Mouse (Mus musculus) hindbrain, embryonic 11.5 days (tissue): ENCODE data around the gene Myh3. TPM values are rescaled to one million over a fixed set of nuclear protein-coding genes. Genes with fewer than 3 reads are reported as not detected.

ENCODE experiments used
- ATAC-seq: fragments of 200-750 bp; cut with Nextera tagmentation; 2 replicates; pipeline ENCODE4 v1.8.0; 2017; ENCODE audit warnings: mild to moderate bottlenecking, moderate TSS enrichment, moderate library complexity; ENCODE audit not compliant: low FRiP score
- DNase-seq: peaks from one replicate; pipeline ENCODE4 v3.0.0-alpha.2; 2015; ENCODE audit warnings: low spot score
- H3K27ac ChIP-seq: fragments of 300-500 bp; sonication (generic); 2 replicates; pipeline ENCODE4 v1.5.1; 2014; ENCODE audit warnings: mild to moderate bottlenecking, low read depth, low read length
- H3K27me3 ChIP-seq: fragments of 300-500 bp; sonication (generic); 2 replicates; pipeline ENCODE4 v1.6.1; 2014; ENCODE audit warnings: mild to moderate bottlenecking, low read length, moderate library complexity, mixed read lengths; ENCODE audit not compliant: control insufficient read depth, insufficient read depth
- H3K36me3 ChIP-seq: fragments of 300-500 bp; sonication (generic); 2 replicates; pipeline ENCODE4 v1.6.1; 2014; ENCODE audit warnings: mild to moderate bottlenecking, low read length, moderate library complexity, mixed read lengths; ENCODE audit not compliant: control insufficient read depth, insufficient read depth
- H3K4me1 ChIP-seq: fragments of 300-500 bp; sonication (generic); replicated peaks from 2 replicates; pipeline ENCODE4 v1.6.1; 2014; ENCODE audit warnings: low read length, mixed read lengths; ENCODE audit not compliant: control insufficient read depth, insufficient read depth
- H3K4me2 ChIP-seq: fragments of 300-500 bp; sonication (generic); replicated peaks from 2 replicates; pipeline ENCODE4 v1.6.1; 2014; ENCODE audit warnings: mild to moderate bottlenecking, low read depth, low read length
- H3K4me3 ChIP-seq: fragments of 300-500 bp; sonication (generic); 2 replicates; pipeline ENCODE4 v1.5.1; 2014; ENCODE audit warnings: low read depth, low read length
- H3K9ac ChIP-seq: fragments of 300-500 bp; sonication (generic); 2 replicates; pipeline ENCODE4 v1.6.1; 2014; ENCODE audit warnings: low read depth, low read length
- H3K9me3 ChIP-seq: fragments of 300-500 bp; sonication (generic); 2 replicates; pipeline ENCODE4 v1.6.1; 2016; ENCODE audit warnings: low read length; ENCODE audit not compliant: control insufficient read depth
- WGBS: fragments of 180-500 bp; shearing (Covaris S2); extraction: QIAGEN DNeasy Blood & Tissue Kit; methylation state at CpG from one replicate; pipeline ENCODE4 v1.1.7; 2014; 5-methylcytosine and 5-hydroxymethylcytosine counted together
- polyA plus RNA-seq: library from polyadenylated mRNA; unstranded; fragments of >200 nt; fragmentation: Nextera tagmentation; extraction: Ambion mirVana; gene quantifications from 2 replicates; pipeline ENCODE4 v1.2.1, GENCODE M21; 2014

Gene Myh3
- polyA plus RNA-seq, 1 experiment from 2014 or later = 2.3 TPM

DNA sequence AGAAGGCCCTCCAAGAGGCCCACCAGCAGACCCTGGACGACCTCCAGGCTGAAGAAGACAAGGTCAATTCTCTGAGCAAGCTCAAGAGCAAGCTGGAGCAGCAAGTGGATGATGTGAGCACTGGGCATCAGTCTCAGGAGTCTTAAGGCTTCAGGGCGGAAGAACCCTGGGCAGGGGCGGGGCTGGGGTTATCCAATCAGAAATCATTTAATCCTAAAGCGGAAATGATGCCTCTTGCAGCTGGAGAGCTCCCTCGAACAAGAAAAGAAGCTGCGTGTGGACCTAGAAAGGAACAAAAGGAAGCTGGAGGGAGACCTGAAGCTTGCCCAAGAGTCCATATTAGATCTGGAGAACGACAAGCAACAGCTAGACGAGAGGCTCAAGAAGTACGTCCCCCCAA is 15.1 kb downstream of the Myh3 start:
- H3K4me3 ChIP-seq = no peak overlapping the region
- DNase-seq (no peak), ATAC-seq (no peak)
- no peak overlapping the region for H3K27ac ChIP-seq
- no peaks in the 10 kb centered on the region for H3K9me3 ChIP-seq
- H3K9ac ChIP-seq = no peak overlapping the region
- no peaks in the 10 kb centered on the region for H3K36me3 ChIP-seq
- H3K4me1 ChIP-seq = no peaks in the 10 kb centered on the region
- H3K4me2 ChIP-seq = no peak overlapping the region
- H3K27me3 ChIP-seq = no peaks in the 10 kb centered on the region
- WGBS = 79% methylated on average over 9 of the region's 9 CpGs

DNA sequence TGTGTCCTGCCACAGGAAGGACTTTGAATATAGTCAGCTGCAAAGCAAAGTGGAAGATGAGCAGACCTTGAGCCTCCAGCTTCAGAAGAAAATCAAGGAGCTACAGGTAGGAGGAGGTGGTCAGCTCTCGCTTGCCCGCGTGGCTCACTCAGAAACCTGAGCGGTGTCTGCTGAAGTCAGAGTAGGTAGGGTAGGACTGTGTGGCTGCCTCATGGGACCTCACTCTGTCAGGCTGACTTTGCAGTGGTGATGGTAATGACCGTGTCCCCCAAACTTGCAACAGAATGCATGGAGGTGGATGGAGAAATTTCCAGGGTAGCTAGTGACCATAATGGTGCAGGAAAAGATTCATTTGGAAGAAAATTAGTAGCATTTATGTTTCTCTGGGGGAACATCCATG is 15.6 kb downstream of the Myh3 start:
- ATAC-seq (no peak), DNase-seq (no peak)
- Histone ChIP-seq H3K4me2 (no peak overlapping the region), H3K4me3 (no peak overlapping the region), H3K9me3 (no peaks in the 10 kb centered on the region), H3K4me1 (no peaks in the 10 kb centered on the region), H3K27ac (no peak overlapping the region), H3K9ac (no peak overlapping the region), H3K36me3 (no peaks in the 10 kb centered on the region), H3K27me3 (no peaks in the 10 kb centered on the region)
- 97% methylated on average over 5 of the region's 5 CpGs for WGBS

DNA sequence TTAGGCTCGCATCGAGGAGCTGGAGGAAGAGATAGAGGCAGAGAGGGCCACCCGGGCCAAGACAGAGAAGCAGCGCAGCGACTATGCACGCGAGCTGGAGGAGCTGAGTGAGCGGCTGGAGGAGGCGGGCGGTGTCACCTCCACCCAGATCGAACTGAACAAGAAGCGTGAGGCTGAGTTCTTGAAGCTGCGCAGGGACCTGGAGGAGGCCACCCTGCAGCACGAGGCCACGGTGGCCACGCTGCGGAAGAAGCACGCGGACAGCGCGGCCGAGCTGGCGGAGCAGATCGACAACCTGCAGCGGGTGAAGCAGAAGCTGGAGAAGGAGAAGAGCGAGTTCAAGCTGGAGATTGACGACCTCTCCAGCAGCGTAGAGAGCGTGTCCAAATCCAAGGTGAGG is 16.4 kb downstream of the Myh3 start:
- Histone ChIP-seq H3K4me1 (no peaks in the 10 kb centered on the region), H3K36me3 (no peaks in the 10 kb centered on the region), H3K27ac (no peak overlapping the region), H3K9ac (no peak overlapping the region), H3K4me2 (no peak overlapping the region), H3K9me3 (no peaks in the 10 kb centered on the region), H3K27me3 (no peaks in the 10 kb centered on the region), H3K4me3 (no peak overlapping the region)
- DNase-seq = no peak
- no peak for ATAC-seq
- WGBS = 69% methylated on average over 29 of the region's 29 CpGs

DNA sequence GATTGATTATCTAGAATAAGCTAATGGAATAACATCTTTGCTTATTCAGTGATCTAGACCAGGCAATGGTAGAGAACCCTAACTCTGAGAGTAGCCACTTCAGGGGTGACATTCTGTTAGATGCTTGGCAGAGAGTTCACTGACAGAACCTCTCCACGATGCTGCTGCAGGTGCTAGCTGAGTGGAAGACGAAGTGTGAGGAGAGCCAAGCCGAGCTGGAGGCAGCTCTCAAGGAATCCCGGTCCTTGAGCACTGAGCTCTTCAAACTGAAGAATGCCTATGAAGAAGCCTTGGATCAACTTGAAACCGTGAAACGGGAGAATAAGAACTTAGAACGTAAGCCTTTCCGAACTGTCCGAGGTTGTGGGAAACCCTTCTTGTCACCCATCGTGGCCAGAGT is 19.6 kb downstream of the Myh3 start:
- ATAC-seq = no peak
- 94% methylated on average over 10 of the region's 10 CpGs for WGBS

DNA sequence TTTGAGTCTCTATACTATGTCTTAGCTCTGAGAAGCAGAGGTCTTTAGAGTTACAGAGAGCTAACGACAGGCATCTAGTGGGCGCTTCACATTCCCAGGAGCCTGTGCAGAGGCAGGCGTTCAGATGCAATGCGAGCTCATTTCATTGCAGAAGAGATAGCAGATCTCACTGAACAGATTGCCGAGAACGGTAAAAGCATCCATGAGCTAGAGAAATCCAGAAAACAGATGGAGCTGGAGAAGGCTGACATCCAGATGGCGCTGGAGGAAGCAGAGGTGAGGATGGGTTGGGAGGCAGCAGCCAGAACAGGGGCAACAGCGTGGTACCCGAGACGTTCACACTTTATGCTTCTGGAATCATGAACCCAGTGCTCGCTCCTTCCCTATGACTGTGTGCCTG is 20.3 kb downstream of the Myh3 start:
- WGBS = 90% methylated on average over 11 of the region's 11 CpGs
- ATAC-seq = no peak
- no peak overlapping the region for H3K9ac ChIP-seq

More for the DNA sequence above, 19.6 kb downstream of the Myh3 start:
- Histone ChIP-seq H3K27me3 (no peaks in the 10 kb centered on the region), H3K9ac (no peak overlapping the region), H3K9me3 (no peaks in the 10 kb centered on the region), H3K4me2 (no peak overlapping the region), H3K36me3 (no peaks in the 10 kb centered on the region), H3K4me1 (no peaks in the 10 kb centered on the region), H3K27ac (no peak overlapping the region), H3K4me3 (no peak overlapping the region)
- no peak for DNase-seq

DNA sequence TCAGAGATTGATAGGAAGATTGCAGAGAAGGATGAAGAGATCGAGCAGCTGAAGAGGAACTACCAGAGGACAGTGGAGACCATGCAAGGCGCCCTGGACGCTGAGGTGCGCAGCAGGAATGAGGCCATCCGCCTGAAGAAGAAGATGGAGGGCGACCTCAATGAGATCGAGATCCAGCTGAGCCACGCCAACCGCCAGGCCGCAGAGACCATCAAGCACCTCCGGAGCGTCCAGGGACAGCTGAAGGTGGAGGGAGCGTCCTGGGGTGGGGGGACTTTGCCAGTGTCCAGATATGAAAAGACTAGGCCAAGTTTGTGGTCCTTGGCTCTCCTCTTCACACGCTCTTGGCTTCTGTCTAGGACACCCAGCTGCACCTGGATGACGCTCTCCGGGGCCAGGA is 21.1 kb downstream of the Myh3 start:
- no peak for ATAC-seq
- WGBS = 94% methylated on average over 16 of the region's 16 CpGs

More for the DNA sequence above, 20.3 kb downstream of the Myh3 start:
- no peak overlapping the region for H3K27ac ChIP-seq
- H3K4me3 ChIP-seq = no peak overlapping the region
- H3K36me3 ChIP-seq = no peaks in the 10 kb centered on the region
- no peaks in the 10 kb centered on the region for H3K27me3 ChIP-seq
- no peaks in the 10 kb centered on the region for H3K4me1 ChIP-seq
- H3K4me2 ChIP-seq = no peak overlapping the region
- DNase-seq = no peak
- no peaks in the 10 kb centered on the region for H3K9me3 ChIP-seq

DNA sequence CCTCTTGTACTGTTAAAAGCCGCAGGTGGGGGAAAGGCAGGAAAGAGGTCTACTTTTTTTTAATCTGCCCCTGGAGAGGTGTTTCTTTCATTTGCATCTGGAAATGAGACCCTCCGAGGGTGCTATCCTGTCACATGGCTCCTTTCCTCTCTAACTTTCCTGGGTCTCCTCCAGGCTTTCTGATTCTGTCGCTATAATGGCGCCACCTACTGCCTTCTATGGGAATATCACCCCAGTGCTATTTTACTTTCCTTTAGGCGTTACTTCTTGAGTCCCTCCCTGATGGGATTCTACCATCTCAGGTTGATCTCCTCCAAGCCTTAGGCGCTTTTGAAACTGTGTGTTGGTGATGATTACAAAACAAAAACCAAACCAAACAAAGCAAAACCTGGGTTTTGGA is 22.1 kb downstream of the Myh3 start:
- 35% methylated on average over 6 of the region's 6 CpGs for WGBS
- no peaks in the 10 kb centered on the region for H3K27me3 ChIP-seq
- no peaks in the 10 kb centered on the region for H3K9me3 ChIP-seq
- no peaks in the 10 kb centered on the region for H3K36me3 ChIP-seq
- no peak overlapping the region for H3K27ac ChIP-seq
- ATAC-seq (no peak), DNase-seq (peak; percentile 60)
- H3K4me1 ChIP-seq = no peaks in the 10 kb centered on the region; the same call in 1 of the 2 replicates
- no peak overlapping the region for H3K4me2 ChIP-seq
- no peak overlapping the region for H3K9ac ChIP-seq
- H3K4me3 ChIP-seq = no peak overlapping the region

More for the DNA sequence above, 21.1 kb downstream of the Myh3 start:
- no peaks in the 10 kb centered on the region for H3K36me3 ChIP-seq
- no peak overlapping the region for H3K4me2 ChIP-seq
- H3K4me1 ChIP-seq = no peaks in the 10 kb centered on the region
- H3K27me3 ChIP-seq = no peaks in the 10 kb centered on the region
- H3K4me3 ChIP-seq = no peak overlapping the region
- H3K9me3 ChIP-seq = no peaks in the 10 kb centered on the region
- no peak for DNase-seq
- no peak overlapping the region for H3K9ac ChIP-seq
- no peak overlapping the region for H3K27ac ChIP-seq

DNA sequence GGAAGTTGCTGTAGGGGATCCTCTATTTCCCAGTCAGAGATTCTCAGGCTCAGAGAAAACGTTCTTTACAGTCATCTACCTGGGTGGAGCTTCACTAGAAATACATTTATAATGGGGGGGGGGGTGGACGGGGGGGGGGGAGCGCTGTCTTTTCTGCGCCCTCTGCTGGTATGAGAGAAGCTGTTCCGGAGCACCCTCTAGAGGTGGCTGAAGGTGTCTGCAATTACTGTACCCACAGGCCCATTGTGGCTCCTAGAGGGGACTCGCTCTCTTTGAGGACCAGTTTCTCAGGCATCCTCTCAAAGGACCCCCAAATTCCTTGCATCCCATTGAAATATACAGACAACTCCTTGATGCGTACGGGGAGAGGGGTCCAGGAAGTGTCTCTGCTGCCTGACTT is 23.6 kb downstream of the Myh3 start:
- no peaks in the 10 kb centered on the region for H3K27me3 ChIP-seq
- WGBS = 32% methylated on average over 6 of the region's 8 CpGs
- no peaks in the 10 kb centered on the region for H3K9me3 ChIP-seq
- H3K27ac ChIP-seq = no peak overlapping the region
- ATAC-seq (no peak), DNase-seq (peak; percentile 50)
- H3K36me3 ChIP-seq = no peaks in the 10 kb centered on the region
- H3K4me1 ChIP-seq = no peaks in the 10 kb centered on the region; the same call in 1 of the 2 replicates
- no peak overlapping the region for H3K4me3 ChIP-seq
- H3K4me2 ChIP-seq = no peak overlapping the region
- no peak overlapping the region for H3K9ac ChIP-seq

DNA sequence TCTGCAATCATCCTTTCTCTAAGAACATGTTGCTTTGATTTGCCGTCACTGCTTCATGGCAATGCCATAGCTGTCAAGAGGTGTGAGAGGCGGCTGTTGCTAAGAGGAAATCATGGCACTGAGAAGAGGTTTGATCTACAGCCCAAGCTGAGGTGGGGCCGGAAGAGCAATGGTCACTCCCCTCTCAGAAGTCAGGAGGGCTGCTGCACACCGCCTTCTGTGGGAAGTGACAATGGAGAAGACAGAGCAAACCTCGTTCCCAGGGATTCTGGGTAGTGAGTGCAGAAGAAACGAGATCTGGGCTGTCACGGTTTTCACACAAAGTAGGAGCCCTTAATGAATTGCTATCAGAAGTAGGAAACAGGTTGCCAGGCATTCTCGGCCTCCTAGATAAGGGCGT is 25.2 kb downstream of the Myh3 start:
- Histone ChIP-seq H3K27ac (no peak overlapping the region), H3K4me2 (no peak overlapping the region), H3K27me3 (no peaks in the 10 kb centered on the region), H3K4me1 (no peaks in the 10 kb centered on the region; the same call in 1 of the 2 replicates), H3K36me3 (no peaks in the 10 kb centered on the region), H3K9me3 (no peaks in the 10 kb centered on the region), H3K4me3 (no peak overlapping the region), H3K9ac (no peak overlapping the region)
- DNase-seq = no peak
- ATAC-seq = no peak
- 85% methylated on average over 9 of the region's 9 CpGs for WGBS
